Mouse (Mus musculus) layer of hippocampus, postnatal 25 days (tissue): ENCODE data around the gene Zscan2. TPM values are rescaled to one million over a fixed set of nuclear protein-coding genes. Genes with fewer than 3 reads are reported as not detected.
A peak's percentile ranks its signal among the peaks of the same experiment; 100 is the strongest.

ENCODE experiments used
- DNase-seq, 2 experiments: peaks; one replicate each; pipeline ENCODE4 v3.0.0; 2022; ENCODE audit warnings: mixed read lengths in 2 of 2, low spot score in 1 of 2; ENCODE audit errors: extremely low spot score in 1 of 2
- total RNA-seq, 2 experiments: library from RNA; stranded (reverse); gene quantifications; 2 replicates each; pipeline ENCODE4 v1.2.3; 2021

Gene Zscan2
- total RNA-seq, 2 experiments from 2014 or later, result 14.1 to 15.1 TPM

GRCm38 (mm10) chr7:80843176-80843575 lies 17.5 kb upstream of the Zscan2 start:
- no peak for DNase-seq

GRCm38 (mm10) chr7:80843910-80844640 lies 16.6 kb upstream of the Zscan2 start:
- DNase-seq, result no peak

DNA sequence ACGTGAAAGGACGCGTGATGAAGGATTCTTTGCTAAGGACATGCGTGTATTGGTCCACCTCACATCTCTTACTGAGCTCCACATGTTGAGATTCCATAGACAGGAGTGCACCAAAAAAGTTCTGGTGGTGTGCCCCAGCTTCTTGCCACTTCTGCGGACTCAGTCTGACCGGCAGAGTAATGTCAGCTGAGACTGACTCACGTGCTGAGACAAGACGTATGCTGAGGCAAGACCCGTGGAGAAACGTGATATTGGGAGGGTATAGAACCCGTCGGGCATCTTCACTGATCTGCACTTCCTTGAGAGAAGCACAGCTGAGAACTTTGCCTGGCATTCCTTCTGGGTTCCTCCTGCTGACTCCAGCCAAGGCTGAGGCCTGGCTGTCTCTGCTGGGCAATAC lies 16.0 kb upstream of the Zscan2 start:
- DNase-seq, result no peak

DNA sequence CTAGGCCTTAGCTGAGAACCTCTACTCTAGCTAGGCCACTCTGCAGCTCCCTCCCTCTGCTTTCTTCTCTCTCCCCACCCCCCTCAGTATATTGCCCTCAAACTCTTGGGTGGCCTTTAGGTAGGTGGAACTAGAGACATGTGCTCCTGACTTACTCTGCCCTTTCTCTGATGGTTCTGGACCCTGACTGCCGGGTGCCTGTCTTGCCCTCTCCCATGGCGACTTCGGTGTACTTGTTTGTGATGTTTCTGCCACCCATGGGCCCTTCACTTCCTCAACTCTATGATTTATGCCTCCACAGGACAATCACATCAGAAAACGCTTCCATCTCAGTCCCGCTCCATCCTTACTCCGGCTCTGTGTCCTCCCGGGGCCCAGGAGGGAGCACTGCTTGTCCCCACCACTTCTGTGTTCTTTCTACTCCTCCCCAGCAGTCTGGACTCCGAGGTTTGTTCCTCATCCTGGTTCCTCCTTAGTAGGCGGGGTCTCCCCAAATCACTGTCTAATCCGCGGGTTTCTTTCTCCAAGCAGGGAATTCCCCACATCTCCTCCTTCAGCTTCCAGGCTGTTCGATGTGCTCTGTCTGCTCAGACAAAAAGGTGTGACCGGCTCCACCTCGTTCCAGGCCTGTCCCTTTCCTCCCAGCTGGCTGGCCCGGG lies 15.0 kb upstream of the Zscan2 start:
- DNase-seq, result no peak

DNA sequence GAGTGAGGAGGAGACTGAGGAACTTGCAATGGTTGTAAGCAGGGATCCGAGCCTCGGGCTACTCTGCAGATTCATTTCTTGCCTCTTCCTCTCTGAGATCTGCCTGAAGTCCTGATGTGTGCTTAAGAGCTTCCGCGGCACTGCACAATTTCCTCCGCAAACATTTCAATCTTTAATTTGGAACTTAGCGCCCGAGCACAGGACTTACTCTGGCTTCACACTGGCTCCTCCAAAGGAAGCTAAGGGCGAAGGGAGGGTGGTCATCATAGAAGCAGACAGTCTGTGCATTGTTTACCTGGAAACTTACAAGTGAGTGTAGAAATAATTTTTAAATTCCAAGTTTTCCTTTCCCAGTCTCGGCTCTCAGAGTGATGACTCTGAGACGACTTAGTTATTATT lies 14.4 kb upstream of the Zscan2 start:
- DNase-seq, result no peak

- DNase-seq, result no peak
Measured at GRCm38 (mm10) chr7:80846709-80847108, 14.0 kb upstream of the Zscan2 start.

- DNase-seq, result no peak
Measured at GRCm38 (mm10) chr7:80849267-80849666, 11.5 kb upstream of the Zscan2 start.

DNA sequence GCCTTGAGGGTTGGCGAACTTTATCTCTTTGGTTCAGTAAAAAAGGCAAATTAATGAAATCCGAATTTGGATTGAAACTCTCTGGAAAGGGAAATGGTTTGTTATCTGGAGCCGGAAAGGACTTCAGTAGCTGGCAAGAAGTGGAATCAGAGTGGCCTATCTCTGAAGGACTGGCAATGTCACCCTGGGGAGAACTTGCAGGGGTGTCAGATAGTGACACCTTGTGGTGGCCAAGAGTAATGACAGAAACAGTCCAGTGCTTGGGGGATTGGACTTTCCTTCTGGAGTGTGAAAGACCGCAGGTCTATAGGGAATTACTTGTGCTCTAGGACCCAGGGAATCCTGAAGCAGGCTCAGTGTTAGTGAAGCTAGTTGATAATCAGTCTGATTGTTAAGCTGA lies 11.0 kb upstream of the Zscan2 start:
- DNase-seq, result no peak

- no peak for DNase-seq
Measured at GRCm38 (mm10) chr7:80850520-80850919, 10.2 kb upstream of the Zscan2 start.

DNA sequence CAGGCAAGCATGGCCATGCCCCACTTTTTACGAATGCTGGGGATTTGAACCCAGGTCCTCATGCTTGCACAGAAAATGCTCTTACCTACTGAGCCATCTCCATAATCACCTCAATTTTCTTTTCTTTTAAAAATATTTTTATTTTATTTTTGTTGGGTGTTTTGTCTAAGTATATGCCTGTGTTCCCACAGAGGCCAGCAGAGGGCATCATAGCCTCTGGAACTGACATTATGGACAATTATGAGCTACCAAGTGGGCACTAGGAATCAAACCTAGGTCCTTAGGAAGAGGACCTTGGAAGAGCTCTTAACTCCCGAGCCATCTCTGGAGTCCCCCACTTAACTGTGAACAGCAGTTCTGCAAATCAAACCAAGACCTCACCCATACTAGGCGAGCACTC lies 7.5 kb upstream of the Zscan2 start:
- no peak for DNase-seq

GRCm38 (mm10) chr7:80855316-80855715 lies 5.4 kb upstream of the Zscan2 start:
- no peak for DNase-seq

GRCm38 (mm10) chr7:80857181-80857580 lies 3.5 kb upstream of the Zscan2 start:
- peak; percentile 54 to 75 for DNase-seq

DNA sequence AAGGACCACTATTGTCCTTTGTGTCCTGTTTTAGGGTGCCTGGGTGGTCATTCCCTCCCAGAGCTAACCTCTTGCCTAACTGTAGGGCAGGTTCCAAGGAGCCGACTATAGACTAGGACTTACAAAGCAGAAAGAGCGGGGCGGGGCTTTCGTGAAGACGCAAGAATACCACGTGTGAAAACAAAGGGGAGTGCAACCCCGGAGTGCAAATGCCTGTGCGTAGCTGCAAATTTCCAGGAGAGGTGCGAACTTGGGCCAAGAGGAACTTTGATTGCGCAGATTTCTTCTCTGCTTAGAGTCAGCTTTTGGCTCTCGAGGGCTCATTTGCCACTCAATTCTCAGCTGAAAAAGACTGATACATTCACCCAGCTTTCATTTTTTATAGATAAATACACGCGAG lies 493 bp upstream of the Zscan2 start:
- peak in 1 of 2 experiments; percentile 38 for DNase-seq

- no peak for DNase-seq
Measured at GRCm38 (mm10) chr7:80862475-80862874, 1.8 kb downstream of the Zscan2 start.

DNA sequence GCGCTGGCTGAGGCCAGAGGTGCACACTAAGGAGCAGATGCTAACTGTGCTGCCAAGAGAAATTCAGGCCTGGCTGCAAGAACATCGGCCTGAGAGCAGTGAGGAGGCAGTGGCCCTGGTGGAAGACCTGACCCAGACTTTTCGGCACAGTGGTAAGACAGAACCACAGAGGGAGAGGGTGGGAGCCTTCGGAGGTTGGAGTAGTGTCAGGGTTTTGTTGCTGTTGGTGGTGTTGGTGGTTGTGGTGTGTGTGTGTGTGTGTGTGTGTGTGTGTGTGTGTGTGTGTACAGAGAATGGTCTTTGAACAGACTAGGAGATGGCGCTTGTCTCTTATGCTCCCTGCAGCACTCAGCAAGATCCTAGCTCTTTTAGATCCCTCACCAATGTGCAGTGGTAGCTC lies 2.8 kb downstream of the Zscan2 start:
- no peak for DNase-seq

GRCm38 (mm10) chr7:80864151-80864550 lies 3.4 kb downstream of the Zscan2 start:
- DNase-seq, result no peak

- no peak for DNase-seq
Measured at GRCm38 (mm10) chr7:80864831-80865230, 4.1 kb downstream of the Zscan2 start.

DNA sequence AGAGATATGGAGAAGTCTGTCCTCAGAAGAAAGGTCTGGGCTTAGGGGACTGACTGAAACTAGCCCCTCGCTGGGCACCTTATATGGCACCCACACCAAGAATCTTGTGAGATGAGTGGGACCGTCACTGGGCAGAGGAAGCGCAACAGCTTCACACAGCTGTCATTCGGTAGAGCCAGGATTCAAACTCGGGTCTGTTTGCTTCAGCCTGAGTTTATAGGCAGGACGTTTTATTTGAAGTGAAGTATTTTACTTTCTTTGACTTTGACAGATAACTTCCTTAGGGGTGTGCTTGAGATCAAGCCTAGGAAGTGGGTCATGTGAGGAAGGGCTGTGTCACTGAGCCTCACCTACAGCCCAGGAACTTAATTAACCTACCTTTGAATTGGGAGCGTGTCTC lies 4.8 kb downstream of the Zscan2 start:
- no peak for DNase-seq

- no peak for DNase-seq
Measured at GRCm38 (mm10) chr7:80866514-80867147, 5.9 kb downstream of the Zscan2 start.

DNA sequence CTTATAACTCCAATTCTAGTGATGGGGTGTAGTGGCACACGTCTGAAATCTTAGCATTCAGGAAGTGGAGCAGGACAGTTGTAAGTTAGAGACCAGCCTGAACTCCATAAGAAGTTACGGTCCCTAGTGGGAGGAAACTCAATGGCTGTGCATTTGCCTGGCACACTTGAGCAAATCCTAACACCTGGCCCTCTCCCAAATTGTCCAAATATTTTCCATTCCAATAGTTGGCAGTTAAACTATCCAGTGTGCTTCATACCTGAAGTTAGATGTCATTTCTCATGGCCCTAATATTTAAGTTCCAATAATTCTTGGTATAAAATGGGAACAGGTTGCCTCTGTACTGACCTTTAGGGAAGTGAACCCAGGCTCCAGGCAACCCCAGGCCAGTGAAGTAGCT lies 8.0 kb downstream of the Zscan2 start:
- no peak for DNase-seq

GRCm38 (mm10) chr7:80873038-80873437 lies 12.3 kb downstream of the Zscan2 start:
- DNase-seq, result no peak

- no peak for DNase-seq
Measured at GRCm38 (mm10) chr7:80873631-80874030, 12.9 kb downstream of the Zscan2 start.
